Mouse (Mus musculus): ENCODE results near the gene Pcolce. TPM values are rescaled to one million over a fixed set of nuclear protein-coding genes. Genes with fewer than 3 reads are reported as not detected.

Gene Pcolce
- total and polyA plus RNA-seq, 3 experiments: 0.23 to 0.77 TPM; not detected in 1

- 0 out of 2 replicates have a peak, but pooled peaks have one; percentile 35 for TF ChIP-seq POLR2AphosphoS2 (IDR thresholded peaks at IDR 0.05; ENCODE audit: low read length)
These were observed 43.9 kb downstream of the Pcolce start, which contains the start of gene Tfr2 (continued) for GRCm38 (mm10) chr5:137569665-137570064.

GRCm38 (mm10) chr5:137569031-137569430, 44.6 kb downstream of the Pcolce start:
- Histone ChIP-seq H3K36me3 (ENCODE audit: control insufficient read depth in 1 of 2, insufficient read depth in 2 of 2, low read length in 2 of 2) (peaks cover 3 to 13% of the 10 kb centered on the region in 2 experiments), H3K27ac (ENCODE audit: control insufficient read depth, low read depth, low read length) (no peak overlapping the region; the same call in 1 of the 2 replicates), H3K4me1 (ENCODE audit: control insufficient read depth in 1 of 2, insufficient read depth in 2 of 2, low read length in 2 of 2) (peaks cover 0 to 25% of the 10 kb centered on the region in 2 experiments; a peak in 2 of 4 replicates), H3K9ac (ENCODE audit: control insufficient read depth, low read depth, low read length, poor library complexity, severe bottlenecking) (peak overlapping the region; percentile 65), H3K27me3 (ENCODE audit: control insufficient read depth in 1 of 2, insufficient read depth in 2 of 2, low read length in 2 of 2) (no peaks in the 10 kb centered on the region), H3K79me2 (ENCODE audit: control insufficient read depth, insufficient read depth, low read length, poor library complexity) (peaks cover 21% of the 10 kb centered on the region), H3K9me3 (replicated peaks; ENCODE audit: insufficient read depth, low read length) (no peaks in the 10 kb centered on the region), H3K4me3 (ENCODE audit: control insufficient read depth in 1 of 2, insufficient read depth in 1 of 2, low read depth in 2 of 2, low read length in 2 of 2) (peak overlapping the region; percentile 47 to 57)
- peak; percentile 48 for TF ChIP-seq MAZ (IDR thresholded peaks at IDR 0.05; ENCODE audit: low read depth, low read length)
- TF ChIP-seq ZMIZ1 (IDR thresholded peaks at IDR 0.05; ENCODE audit: low read depth, low read length): no peak
- DNase-seq (ENCODE audit: low read depth, low spot score): peak; percentile 36

GRCm38 (mm10) chr5:137568223-137568798, 45.3 kb downstream of the Pcolce start:
- no peak for TF ChIP-seq NELFE (IDR thresholded peaks at IDR 0.05; ENCODE audit: low read depth, low read length)
- no peak for TF ChIP-seq ETS1 (IDR thresholded peaks at IDR 0.05; ENCODE audit: low read depth, low read length)
- no peak for TF ChIP-seq TBP (IDR thresholded peaks at IDR 0.05; ENCODE audit: low read depth, low read length)
- TF ChIP-seq SMC3 (IDR thresholded peaks at IDR 0.05; ENCODE audit: low read depth, low read length): no peak
- no peak for TF ChIP-seq EP300 (IDR thresholded peaks at IDR 0.05; ENCODE audit: low read depth in 1 of 2, low read length in 2 of 2)
- TF ChIP-seq ZNF384 (IDR thresholded peaks at IDR 0.05; ENCODE audit: low read depth, low read length): no peak
- no peak for TF ChIP-seq RCOR1 (IDR thresholded peaks at IDR 0.05; ENCODE audit: low read depth, low read length)
- TF ChIP-seq MYB (IDR thresholded peaks at IDR 0.05; ENCODE audit: low read depth, low read length): no peak
- TF ChIP-seq MEF2A (IDR thresholded peaks at IDR 0.05; ENCODE audit: extremely low read depth, insufficient replicate concordance, low read depth, low read length, poor library complexity, severe bottlenecking): no peak
- TF ChIP-seq MAZ (IDR thresholded peaks at IDR 0.05; ENCODE audit: low read depth, low read length): no peak
- no peak overlapping the region for H3K4me3 ChIP-seq (ENCODE audit: control insufficient read depth in 1 of 2, insufficient read depth in 1 of 2, low read depth in 2 of 2, low read length in 2 of 2)
- no peak for DNase-seq (ENCODE audit: low read depth, low spot score)
- peaks cover 0 to 13% of the 10 kb centered on the region in 2 experiments; a peak in 2 of 4 replicates for H3K36me3 ChIP-seq (ENCODE audit: control insufficient read depth in 1 of 2, insufficient read depth in 2 of 2, low read length in 2 of 2)
- no peak overlapping the region for H3K9ac ChIP-seq (ENCODE audit: control insufficient read depth, low read depth, low read length, poor library complexity, severe bottlenecking)
- peaks cover 0 to 25% of the 10 kb centered on the region in 2 experiments; a peak in 2 of 4 replicates for H3K4me1 ChIP-seq (ENCODE audit: control insufficient read depth in 1 of 2, insufficient read depth in 2 of 2, low read length in 2 of 2)
- no peak overlapping the region for H3K27ac ChIP-seq (ENCODE audit: control insufficient read depth, low read depth, low read length)
- H3K79me2 ChIP-seq (ENCODE audit: control insufficient read depth, insufficient read depth, low read length, poor library complexity): peaks cover 21% of the 10 kb centered on the region
- H3K9me3 ChIP-seq (replicated peaks; ENCODE audit: insufficient read depth, low read length): no peaks in the 10 kb centered on the region
- H3K27me3 ChIP-seq (ENCODE audit: control insufficient read depth in 1 of 2, insufficient read depth in 2 of 2, low read length in 2 of 2): no peaks in the 10 kb centered on the region

Data from MEL (cell line).